Mouse (Mus musculus) urinary bladder, postnatal 4 days (tissue): ENCODE measurements around the gene Pcolce2.

ENCODE experiments used
- DNase-seq, 2 experiments: peaks; one replicate each; pipeline ENCODE4 v3.0.0; 2021 to 2022; ENCODE audit warnings: low spot score in 2 of 2

Pcolce2 gene

DNA sequence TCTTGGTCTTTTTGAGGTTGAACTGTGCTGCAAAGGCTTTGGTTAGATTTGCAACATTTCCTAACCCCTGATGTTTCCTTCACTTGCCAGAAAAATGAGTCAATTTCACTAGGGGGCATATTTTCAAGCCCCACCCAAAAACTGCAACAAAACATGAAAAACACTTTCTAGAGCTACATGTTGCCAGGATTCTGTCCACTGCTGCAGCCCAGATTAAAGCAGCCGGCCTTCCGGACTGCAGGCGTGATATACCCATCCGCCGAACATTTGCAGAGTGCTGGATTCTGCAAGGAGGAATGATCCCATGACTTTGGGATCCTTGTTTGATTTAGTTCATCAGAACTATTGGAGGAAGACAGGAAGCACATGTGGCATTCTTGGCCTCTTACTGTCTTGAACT, 17.0 kb downstream of the Pcolce2 start:
- DNase-seq, result no peak

- no peak for DNase-seq
Measured at GRCm38 (mm10) chr9:95657941-95658340, 20.5 kb downstream of the Pcolce2 start.

- DNase-seq, result no peak
Measured at GRCm38 (mm10) chr9:95664290-95664989, 27.0 kb downstream of the Pcolce2 start.

DNA sequence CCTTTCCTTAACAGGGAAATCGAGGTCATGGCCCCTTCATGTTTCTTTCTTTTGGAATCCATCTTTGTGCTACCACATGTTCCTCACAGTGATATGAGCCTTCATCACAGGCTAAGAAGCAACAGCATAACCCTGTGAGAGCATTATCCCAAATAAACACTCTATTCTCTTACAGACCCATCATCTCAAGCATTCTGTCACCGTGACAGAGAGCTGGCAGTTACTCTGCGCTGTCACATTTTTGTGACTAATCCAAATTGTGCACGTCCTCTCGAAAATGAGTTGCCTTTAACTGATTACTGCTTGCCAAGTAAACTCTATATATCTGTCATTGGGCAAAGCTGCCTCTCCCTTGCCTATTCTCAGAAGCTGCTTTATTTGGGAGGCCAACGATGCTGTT, 28.4 kb downstream of the Pcolce2 start:
- no peak for DNase-seq

DNA sequence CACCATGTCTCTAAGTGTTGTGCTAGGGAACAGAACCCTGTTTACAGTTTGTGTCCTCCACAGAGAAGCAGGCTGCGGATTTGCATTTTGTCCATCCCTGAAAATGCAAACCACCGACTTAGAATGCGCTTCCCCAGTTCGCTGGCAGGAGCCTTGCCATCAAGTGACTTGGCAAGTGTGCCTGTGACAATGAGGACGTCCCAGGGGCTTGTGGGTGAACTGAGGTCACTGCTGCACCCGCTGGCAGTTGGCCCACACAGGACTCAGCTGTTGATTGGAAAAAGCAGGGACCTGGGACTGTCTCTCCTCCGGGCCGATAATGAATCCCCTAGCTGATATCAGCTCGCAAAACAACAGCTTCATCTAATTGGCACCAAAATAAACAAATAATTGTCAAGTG, 30.4 kb downstream of the Pcolce2 start:
- no peak for DNase-seq

DNA sequence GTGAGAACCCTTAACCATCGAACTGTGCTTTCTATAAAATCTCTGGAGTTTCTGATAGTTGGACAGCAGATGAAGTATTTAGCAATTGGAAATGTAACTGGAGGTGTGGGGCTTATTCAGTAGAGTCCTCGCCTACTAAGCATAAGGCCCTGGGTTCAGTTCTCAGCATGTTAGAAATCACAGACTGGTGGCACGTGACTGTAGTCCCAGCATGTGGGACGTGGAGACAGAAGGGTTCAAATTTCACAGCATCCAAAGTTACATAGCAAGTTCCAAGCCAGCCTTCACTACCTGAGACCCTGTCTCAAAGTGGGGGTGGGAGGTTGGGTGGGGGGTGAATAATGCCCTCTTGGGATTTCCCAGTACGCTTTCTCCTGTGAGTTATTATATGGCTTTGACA, 30.9 kb downstream of the Pcolce2 start:
- no peak for DNase-seq

DNA sequence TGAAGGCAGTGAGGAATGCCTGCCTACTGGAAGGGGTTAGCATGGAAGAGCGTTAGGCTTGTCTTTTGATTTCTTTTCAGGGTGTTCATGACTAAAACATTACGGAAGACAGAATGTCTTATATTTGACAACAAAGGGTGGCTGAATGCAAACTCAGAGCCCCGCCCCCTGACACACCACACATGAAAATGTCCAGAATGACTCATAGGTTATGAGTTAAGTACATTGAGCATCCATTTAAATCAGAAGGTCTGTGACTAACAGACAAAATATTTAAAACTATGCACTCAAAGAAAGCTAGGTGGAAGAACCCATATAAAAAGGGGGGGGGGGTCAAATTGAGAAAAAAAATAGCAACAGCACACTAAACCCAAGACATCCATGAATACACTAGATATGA, 34.9 kb downstream of the Pcolce2 start:
- DNase-seq, result no peak

DNA sequence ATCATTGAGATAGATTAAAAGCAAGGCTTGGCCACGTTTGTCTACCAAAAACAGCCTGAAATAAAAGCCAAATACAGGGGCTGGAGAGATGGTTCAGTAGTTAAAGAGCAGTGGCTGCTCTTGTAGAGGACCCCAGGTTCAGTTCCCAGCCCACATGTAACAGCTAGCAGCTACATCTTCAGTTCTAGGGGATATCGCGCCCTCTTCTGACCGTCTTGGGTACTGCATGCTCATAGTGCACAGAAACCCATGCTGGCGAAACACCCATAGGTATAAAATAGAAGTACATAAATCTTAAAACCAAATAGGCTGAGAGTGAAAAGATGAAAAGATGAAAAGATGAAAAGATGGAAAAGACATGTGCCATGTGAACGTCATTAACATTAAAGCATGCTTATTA, 35.4 kb downstream of the Pcolce2 start:
- DNase-seq, result no peak

DNA sequence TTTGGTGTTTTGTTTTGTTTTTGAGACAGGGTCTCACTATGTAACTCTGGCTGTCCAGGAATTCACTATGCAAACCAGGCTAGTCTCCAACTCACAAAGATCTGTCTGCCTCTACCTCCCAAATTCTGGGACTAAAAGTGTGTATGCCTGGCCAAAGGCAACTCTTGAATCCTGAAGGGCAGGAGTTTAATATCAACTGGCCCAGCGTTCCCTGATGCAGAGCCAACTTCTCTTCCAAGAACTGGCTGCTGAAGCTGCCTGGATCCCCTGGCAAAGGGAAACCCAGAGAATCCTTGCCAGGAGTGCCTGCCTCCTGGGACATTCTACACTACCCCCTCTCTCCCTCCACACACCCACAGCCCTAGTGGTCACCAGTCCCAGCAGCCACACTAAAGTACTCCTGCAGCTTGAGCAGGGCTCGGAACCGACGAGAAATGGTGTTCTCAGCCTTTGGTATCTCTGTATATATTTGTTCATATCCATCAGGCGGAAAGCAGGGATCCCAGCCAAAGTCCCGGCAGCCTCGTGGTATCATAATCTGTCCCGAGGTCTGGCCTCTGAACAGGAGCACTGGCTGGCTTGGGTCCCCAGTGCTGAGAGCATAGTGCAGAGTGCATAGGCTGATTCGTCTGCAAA, 37.8 kb downstream of the Pcolce2 start:
- DNase-seq, result peak in 1 of 2 experiments; percentile 24

DNA sequence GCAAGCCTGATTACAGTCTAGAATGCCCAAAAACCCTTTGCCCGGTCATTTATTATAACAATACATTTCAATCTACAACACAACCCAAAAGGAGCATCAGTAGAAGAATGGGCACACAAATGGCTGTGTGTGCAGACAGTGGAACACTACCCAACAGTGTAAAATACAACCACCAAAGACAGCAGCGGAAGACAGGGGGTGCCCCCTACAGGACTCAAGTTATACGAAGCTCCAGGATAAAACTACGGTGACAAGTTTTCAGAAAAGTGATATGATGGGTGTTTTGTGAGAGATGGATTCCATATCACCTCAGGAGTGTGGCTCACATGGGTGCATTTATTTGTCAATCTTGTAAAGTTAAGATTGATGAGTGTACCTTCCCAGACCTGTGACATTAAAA, 38.6 kb downstream of the Pcolce2 start:
- no peak for DNase-seq

- DNase-seq, result no peak
Measured at GRCm38 (mm10) chr9:95679966-95680365, 42.6 kb downstream of the Pcolce2 start.

- DNase-seq, result no peak
Measured at GRCm38 (mm10) chr9:95680691-95681090, 43.3 kb downstream of the Pcolce2 start.

- no peak for DNase-seq
Measured at GRCm38 (mm10) chr9:95685660-95686440, 48.4 kb downstream of the Pcolce2 start.

DNA sequence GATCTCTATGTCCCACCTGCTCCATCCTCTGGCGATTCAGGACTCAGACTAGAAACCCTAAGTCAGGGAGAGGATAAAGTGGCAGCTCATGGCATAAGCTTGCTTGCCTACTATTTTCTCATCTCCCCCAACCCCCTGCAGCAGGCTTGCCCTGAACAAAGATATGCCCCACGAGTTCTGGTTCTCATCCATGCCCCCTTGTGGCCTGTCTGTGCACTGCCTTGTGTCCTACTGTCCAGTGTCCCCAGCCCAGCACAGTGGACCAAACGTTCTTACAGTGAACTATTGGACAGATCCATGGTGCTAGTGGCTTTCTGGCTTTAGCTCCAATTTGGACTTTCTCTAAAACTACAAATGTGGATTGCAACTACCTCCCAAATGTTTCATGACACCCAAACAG, 50.7 kb downstream of the Pcolce2 start:
- DNase-seq, result no peak

DNA sequence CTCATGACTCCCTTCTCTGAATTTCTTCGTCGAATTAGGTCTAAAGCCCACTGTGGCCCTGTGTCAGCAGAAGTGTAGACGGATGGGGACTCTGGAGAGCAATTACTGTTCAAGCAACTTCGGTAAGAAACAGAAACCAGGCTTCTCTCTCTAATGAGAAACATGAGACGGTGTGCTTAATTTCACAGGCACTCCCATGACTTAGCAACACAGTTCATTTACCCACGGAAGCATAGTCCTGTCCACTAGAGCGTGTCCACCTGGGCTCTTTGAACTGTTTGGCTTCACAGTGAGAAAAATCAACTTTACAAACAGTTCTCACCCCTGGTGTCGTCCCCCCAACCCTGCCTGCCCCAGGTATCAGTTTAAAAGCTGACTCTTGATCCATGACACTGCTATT, 55.4 kb downstream of the Pcolce2 start:
- DNase-seq, result no peak

DNA sequence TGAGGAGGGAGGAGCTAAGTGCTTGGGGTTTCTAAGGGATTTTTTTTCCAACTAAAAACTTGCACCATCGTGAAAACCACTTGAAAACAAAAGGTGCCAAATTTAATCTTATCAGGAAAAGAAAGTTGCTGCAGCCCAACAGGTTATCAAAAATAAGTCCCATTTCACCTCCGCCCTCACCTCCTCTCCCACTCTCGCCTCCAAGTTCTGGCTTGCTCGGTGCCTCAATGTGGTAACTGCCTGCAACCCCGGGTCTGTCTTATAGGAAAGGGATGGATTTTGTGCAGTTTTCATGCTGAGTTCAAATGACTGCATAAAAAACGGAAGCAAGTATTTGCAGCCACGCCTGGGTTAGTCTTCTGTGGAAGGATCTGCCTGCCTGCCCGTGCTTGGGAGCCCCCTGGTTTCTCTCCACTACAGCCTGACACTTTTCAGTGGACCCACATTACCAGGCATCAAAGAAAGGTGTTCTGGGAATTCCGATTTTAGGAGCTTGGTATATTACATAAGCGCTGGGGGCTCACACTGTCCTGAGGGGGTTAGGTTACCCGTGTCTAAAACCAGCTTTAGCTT, 56.2 kb downstream of the Pcolce2 start:
- no peak for DNase-seq

- no peak for DNase-seq
Measured at GRCm38 (mm10) chr9:95694526-95694925, 57.1 kb downstream of the Pcolce2 start.

DNA sequence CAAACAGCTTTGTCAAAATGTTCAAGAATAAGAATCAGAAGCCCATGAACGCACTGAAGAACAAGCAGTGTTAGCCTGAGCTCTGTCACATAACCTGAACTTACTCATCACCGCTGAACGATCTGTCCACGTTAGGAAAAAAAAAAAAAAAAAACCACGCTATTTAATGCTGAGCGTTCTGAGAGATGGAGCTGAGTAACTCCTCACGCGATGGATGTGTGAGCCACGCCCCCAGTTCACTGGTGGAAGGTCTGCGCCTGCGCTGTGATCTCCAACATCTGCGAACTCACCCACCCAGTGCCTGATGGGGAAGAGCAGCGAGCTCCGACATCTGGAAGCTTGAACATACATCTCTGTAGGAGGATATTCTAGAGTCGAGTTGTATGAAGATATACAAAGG, 57.6 kb downstream of the Pcolce2 start:
- DNase-seq, result no peak

DNA sequence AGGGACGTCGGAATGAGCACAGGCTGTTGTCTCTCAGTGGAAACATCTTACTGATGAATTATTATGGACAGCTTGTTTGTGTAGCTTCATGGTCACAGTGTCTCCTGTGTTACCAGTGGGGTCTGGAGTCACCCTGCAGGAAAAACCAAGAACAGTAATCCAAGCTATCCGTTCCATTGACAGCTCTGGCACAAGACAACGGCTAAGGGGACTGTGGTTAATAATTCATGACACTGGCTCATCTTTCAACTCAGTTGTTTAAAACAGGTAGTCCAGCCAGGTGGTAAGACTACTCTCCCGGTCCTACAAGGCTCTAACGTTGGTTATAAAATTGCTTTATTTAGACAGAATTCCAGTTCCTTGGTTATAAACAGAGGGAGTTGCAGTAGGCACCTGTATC, 59.2 kb downstream of the Pcolce2 start:
- DNase-seq, result no peak

DNA sequence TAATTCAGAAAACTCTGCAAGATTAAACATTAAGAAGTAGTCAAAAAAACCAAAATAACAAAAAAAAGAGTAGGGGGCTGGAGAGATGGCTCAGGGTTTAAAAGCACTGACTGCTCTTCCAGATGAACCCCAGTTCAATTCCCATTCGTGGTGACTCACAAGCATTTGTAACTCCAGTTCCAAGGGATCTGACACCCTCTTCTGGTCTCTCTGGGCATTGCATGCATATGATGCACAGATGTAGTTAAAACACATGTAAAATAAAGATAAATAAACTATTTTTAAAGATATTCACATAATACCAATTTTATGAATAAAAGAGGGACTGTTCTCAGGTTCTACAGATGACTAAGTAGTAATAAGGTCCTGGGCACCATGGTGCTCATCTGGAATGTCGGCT, 60.4 kb downstream of the Pcolce2 start:
- DNase-seq, result no peak

DNA sequence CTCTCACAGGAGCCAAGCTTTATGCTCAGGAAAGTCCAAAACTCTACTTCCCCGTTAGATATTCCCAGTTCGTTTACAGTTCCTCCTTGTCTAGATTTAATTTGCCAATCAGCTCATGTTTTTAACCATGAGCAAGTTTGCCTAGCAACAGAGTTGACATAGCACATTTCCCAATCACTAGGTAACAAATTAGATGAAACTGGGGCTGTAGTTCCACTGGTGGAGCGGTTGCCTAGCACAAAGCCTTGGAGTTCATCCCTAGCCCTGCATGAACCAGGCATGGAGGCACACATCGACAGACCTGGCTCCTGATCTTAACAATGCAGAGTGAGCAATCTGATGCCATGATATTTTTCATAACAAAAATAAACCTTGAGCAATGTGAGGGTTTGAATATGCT, 61.9 kb downstream of the Pcolce2 start:
- DNase-seq, result no peak

DNA sequence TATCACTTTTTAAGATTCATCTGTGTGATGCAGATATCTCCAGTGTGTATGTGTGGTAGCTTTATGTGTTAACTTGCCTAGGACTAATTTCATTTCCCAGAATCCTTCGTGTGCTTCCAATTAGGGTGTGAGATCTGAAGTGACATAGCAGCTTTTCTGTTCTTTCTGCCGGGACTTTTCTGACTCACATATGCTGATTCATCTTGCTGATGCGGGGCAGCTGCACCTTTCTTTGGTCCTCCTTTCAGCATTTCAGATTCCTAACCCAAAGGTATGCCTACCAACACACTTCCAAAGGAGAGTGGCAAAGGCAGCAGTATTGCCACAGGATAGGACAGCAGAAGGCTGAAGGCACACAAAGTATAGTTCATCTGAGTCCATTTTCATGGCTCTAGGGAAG, 66.7 kb downstream of the Pcolce2 start:
- no peak for DNase-seq

- no peak for DNase-seq
Measured at GRCm38 (mm10) chr9:95705371-95705770, 68.0 kb downstream of the Pcolce2 start.
